Mouse (Mus musculus) spleen, postnatal 14 days (tissue): ENCODE results near the gene Ugt1a6b.
A peak's percentile ranks its signal among the peaks of the same experiment; 100 is the strongest.
"Not testable (repeated sequence)": the region's sequence is repeated elsewhere in the genome, so short reads cannot be mapped to it uniquely, and the experiment has no call there.

Source experiments
- DNase-seq, 2 experiments: peaks; one replicate each; pipeline ENCODE4 v3.0.0; 2021 to 2022; ENCODE audit warnings: low spot score in 2 of 2

The Ugt1a6b gene

GRCm38 (mm10) chr1:88121521-88121920 lies 18.5 kb downstream of the Ugt1a6b start:
- not testable (repeated sequence) for DNase-seq

DNA sequence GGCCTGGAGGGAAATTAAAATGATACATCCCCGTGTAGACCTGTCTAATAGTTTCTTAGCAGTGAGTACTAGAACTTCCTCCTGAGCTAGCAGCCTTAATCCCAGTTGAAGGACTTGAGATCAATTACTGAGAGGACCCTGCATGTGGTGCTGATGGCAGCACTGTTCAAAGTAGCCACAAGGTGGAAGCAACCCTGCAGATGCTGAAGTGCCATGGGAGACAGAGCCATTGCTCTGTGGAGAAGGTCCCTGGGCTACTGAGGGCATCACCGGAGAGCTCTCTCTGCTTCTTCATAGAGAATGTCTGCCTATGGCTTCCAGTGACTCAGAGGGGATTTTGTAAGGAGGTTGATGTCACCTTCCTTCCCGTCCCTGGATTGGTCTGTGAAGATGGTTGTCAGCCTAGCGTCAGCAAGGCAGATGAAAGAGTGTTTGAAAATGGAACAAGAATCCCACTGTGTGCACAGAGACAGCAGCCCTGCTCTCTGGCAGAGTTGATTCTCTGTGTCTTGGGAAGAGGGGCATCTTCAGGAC lies 22.8 kb downstream of the Ugt1a6b start:
- DNase-seq = not testable (repeated sequence)

DNA sequence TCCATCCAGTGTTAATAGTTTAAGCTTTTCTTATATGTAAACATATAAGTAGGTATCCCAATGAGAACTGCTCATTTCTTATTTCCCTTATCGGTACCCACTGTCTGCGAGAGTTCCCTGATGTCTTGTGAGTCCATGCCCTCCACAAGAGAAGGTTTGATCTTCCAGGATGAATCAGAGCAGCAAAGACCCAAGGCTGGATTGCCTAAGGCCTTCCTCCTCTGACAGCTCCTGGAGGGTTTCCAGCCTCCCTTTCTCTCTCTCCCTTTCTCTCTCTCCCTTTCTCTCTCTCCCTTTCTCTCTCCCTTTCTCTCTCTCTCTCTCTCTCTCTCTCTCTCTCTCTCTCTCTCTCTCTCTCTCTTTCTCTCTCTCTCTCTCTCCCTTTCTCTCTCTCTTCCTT lies 26.0 kb downstream of the Ugt1a6b start:
- DNase-seq = not testable (repeated sequence)

GRCm38 (mm10) chr1:88130223-88130622 lies 27.2 kb downstream of the Ugt1a6b start:
- DNase-seq = not testable (repeated sequence)

- no peak for DNase-seq
Observed at GRCm38 (mm10) chr1:88133908-88134456, 30.9 kb downstream of the Ugt1a6b start.

DNA sequence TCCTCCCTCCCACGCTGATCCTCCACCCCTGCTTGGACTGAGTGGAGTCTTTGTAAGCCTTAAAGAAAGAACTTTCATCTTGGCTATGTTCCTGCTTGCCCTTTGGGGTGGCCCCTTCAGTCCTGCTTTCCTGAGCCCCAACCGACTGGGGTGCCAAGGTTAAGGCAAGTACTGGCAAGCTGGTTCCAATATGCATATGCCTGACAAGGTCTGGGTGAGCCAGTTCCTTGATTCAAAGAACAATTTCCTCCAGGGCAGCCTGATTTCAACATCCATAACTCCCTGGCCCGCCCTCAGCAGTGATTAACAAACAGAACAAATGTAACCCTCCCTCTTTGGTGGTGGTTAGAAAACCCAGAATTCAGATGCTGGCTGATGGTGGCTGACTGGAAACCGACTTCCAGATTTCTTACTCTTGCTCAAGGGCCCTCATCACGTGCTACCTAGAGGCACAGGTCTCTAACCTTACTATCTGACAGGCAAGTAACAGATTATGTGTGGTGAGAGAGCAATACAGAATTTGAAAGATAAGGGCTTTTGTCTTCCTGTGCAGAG lies 31.5 kb downstream of the Ugt1a6b start, which contains the start of gene Ugt1a6a:
TSS of gene Ugt1a6a (plus strand) at position 353 of the 555 bp plus-strand sequence.
- DNase-seq = not testable (repeated sequence)

DNA sequence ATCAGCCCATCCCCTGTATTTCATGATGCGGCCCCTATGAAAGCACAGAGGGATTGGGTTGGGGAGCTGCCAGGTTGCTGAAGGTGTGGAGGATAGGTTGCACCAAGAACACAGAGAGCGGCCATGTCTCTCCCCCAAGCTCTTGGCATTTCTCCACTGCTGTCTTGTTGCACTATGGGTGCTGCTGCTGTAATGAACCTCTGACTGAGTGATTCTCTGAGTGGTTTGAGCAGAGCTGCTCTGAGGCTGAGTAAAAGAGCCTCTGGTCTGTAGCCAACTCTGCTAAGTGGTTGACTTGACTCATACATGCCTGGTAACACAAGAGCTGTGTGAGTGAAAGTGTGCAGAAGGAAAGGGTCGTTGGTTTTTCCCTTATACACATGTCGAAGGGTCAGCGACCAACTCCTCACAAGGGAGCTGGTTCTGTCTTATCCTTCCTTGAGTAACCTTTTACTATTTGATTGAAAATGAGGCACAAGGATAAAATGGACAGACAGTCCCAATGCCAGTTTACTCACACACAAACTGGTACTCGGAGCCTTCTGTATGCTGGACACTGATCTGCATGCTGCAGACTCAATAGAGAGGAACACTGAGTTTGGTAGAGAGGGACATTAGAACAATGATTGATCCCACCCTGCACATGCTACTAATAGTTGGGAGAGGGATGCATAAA lies 32.3 kb downstream of the Ugt1a6b start:
- DNase-seq = not testable (repeated sequence)

DNA sequence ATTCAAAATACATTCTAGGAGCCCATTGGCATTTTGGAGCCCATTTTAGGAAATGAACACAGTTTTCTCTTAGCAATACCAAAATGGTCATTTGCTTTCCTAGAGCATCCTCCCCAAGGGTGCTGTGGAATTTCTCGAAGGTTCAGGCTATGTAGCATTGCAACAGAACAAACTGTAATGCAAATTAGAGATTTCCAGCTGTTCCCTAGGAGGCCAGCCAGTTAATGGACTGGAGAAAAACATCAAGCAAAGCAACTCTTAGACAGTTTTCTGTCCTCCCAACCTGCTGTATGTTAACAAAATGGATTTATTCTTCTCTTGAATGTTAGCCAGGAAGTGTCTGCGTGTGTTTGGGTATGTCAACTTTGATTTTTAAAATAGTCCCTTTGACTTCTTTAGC lies 33.6 kb downstream of the Ugt1a6b start:
- DNase-seq = no peak

GRCm38 (mm10) chr1:88137264-88137663 lies 34.2 kb downstream of the Ugt1a6b start:
- no peak for DNase-seq

- DNase-seq = no peak
Observed at GRCm38 (mm10) chr1:88138145-88138544, 35.1 kb downstream of the Ugt1a6b start.

GRCm38 (mm10) chr1:88140492-88140891 lies 37.4 kb downstream of the Ugt1a6b start:
- not testable (repeated sequence) for DNase-seq

DNA sequence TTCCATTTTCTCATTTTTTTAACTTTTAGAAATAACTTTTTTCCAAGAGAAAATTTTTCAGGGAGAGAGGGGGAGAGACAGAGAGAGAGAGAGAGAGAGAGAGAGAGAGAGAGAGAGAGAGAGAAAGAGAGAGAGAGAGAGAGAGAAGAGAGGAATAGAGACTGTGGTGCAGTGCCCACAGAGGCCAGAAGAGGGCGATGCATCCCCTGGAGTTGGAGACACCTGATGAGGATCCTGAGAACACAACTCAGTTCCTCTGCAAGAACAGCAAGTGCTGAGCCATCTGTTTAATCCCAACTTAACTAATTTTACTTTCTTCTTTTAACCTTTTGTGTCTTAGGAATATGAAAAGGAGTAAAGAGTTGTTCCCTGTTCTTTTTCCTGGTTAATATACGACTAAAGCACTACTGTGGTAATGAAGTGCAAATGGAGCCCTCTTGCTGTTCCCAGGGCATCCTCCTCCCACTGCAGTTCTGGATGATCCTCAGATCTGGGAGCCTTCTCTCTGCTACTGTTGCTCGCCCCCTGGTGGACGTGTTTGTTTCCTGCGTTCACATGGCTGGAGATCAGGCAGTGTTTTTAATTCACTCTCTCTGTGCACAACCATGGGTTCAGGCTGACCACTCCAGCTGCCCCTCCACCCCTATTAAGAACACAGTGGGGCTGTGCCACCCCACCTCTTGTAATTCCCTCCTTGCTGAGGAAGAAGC lies 41.1 kb downstream of the Ugt1a6b start:
- peak; percentile 31 to 54 for DNase-seq

GRCm38 (mm10) chr1:88145278-88145677 lies 42.2 kb downstream of the Ugt1a6b start:
- DNase-seq = not testable (repeated sequence)

DNA sequence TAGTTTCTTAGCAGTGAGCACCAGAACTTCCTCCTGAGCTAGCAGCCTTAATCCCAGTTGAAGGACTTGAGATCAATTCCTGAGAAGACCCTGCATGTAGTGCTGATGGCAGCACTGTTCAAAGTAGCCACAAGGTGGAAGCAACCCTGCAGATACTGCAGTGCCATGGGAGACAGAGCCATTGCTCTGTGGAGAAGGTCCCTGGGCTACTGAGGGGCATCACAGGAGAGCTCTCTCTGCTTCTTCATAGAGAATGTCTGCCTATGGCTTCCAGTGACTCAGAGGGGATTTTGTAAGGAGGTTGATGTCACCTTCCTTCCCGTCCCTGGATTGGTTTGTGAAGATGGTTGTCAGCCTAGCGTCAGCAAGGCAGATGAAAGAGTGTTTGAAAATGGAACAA lies 47.1 kb downstream of the Ugt1a6b start:
- DNase-seq = not testable (repeated sequence)

- DNase-seq = no peak
Observed at GRCm38 (mm10) chr1:88158430-88158829, 55.4 kb downstream of the Ugt1a6b start.

DNA sequence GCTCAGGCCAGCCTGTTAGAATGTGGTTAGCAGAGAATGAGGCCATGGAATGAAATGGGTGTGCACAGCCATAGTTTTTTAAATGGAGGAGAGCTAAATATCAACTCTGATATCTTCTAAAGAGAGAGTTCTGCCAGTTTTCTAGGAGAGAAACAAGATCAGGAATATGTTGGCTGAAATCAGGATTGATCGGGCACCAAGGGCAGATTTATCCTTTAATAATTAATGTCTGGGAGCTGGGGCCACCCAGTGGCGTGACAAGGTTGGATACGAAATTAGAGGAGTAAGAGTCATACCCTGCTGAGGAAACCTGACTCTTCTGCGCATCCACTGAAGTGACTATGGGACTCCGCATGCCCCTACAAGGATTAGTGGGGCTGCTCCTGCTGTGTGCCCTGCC lies 62.7 kb downstream of the Ugt1a6b start, which contains the start of gene Ugt1a5:
TSS of gene Ugt1a5 (plus strand) at position 302 of the 400 bp plus-strand sequence.
- DNase-seq = no peak

DNA sequence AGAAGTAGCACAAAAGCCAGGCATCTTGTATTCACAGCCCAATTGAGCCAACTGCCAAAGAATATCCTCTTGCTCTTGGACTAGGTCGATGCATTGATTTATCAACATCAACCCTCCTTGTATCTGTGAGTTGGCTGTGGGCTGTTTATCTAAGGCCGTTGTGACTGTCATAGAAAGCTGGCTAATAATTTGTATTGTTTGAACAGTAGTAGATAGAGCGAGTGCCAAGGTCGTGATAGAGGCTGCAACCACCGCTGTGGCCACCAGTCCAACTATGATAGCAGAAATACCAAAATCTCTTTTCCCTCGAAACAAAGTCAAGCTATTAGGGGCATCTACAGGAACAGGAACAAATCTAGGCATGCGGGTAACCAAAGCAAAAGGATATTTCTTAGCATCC lies 69.1 kb downstream of the Ugt1a6b start:
- not testable (repeated sequence) for DNase-seq

DNA sequence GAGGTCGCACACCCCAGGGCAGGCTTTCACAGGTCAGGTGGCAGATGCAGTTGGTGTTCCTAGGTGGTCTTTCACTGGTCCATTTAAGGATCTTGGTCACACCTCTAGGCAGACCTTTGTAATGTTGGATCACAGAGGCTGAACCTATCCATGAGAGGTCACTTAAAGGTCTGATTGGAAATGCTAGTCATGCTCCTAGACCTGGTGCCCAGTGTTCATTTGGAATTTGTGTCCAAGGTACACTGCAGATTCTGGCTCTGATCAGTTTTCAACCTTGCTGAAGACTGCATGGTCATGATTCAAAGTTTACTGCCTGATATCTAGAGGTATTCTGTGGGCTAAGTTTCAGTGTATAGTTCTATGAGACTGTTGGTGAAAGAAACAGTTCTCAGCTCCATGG lies 76.6 kb downstream of the Ugt1a6b start:
- DNase-seq = no peak

- no peak for DNase-seq
Observed at GRCm38 (mm10) chr1:88186325-88186935, 83.4 kb downstream of the Ugt1a6b start.

- no peak for DNase-seq
Observed at GRCm38 (mm10) chr1:88192136-88192535, 89.1 kb downstream of the Ugt1a6b start.

DNA sequence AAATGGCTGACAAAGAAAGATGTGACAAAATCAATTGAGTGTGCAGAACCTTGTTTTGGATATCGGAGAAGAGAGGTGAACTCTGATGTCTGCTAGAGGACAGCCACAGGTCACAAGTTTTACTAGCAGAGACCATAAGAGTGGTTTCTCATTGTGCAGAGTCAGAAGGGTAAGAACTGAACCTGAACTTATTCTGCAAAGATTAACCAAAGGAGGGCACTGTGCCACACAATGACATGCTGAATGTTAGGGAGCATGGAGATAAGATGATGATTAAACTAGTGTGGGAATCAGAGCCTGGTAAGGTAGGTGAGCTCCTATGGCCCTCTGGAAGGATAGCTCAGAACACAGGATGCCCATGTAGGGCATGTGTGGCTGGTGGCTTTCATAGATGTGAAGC lies 92.6 kb downstream of the Ugt1a6b start:
- DNase-seq = no peak

DNA sequence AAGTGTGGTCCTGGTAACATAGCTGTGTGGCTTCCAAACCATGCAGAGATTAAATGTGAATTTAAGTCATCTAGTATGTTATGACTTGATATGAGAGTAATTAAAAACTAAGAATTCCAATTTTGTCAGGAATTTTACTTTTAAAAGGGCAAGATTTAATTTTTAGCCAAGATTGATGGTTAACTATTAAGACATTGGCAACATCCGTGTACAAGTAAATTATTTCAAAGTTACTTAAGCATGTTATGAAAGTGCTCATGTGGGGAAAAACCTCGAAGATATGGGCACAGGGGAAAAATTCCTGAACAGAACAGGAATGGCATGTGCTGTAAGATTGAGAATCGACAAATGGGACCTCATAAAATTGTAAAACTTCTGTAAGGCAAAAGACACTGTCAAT lies 94.4 kb downstream of the Ugt1a6b start:
- no peak for DNase-seq
